Mouse (Mus musculus) small intestine, adult 2 months (tissue): ENCODE measurements around the gene Tmem50a.

ENCODE experiments used
- CTCF ChIP-seq: fragments of 200-500 bp; IDR thresholded peaks from 2 replicates; pipeline ENCODE4 v1.5.1; 2012; ENCODE audit warnings: low read depth, mild to moderate bottlenecking, control low read depth, inconsistent platforms, low read length, moderate library complexity, mixed read lengths; ENCODE audit not compliant: insufficient replicate concordance, insufficient read length; ENCODE audit errors: extremely low read depth
- POLR2A ChIP-seq: fragments of 200-500 bp; IDR thresholded peaks from 2 replicates; pipeline ENCODE4 v1.6.1; 2012; ENCODE audit warnings: low read depth, mild to moderate bottlenecking, control low read depth, inconsistent platforms, low read length, moderate library complexity

DNA sequence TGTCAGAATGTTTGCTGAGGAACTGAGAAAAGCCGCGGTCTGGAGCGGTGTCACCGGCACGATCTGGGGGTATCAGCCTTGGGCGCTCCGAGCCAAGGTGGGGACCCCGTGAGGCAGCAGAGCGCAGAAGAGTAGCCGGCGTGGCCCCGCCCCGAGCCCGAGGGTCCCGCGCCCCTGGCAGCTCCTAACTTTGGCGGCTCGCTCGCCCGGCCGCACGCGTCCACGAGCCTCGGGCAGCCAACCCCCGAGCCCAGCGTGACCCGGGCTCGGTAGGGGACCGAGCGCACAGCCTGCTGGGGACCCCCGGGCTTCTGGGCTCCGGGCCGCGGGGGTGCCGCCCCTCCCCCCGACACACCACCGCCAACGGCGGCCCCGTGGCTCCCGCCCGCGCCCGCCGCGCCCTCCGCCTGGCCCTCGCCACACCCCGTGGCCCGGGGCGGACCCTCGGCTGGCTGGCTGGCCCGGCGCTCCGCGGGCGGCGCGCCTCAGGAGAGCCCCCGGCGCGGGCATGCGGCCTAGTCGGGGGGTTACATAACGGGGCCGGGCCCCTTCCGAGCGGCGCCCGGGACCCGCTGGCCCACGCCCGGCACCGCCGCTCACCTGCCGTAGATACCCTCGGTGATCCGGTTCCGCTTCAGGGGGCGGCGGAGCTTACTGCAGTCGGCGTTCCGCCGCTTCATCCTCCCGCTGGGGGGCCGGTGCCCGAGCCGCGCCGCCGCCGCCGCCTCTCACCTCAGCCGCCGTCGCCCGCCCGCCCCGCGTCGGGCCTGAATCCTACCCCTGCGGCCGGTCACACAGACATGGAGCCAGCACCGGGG, 62.2 kb downstream of the Tmem50a start:
- TF ChIP-seq POLR2A (no peak), CTCF (no peak)
